Mouse (Mus musculus) midbrain, embryonic 15.5 days (tissue): Measurements from ENCODE around the gene Slamf8. TPM values are rescaled to one million over a fixed set of nuclear protein-coding genes. Genes with fewer than 3 reads are reported as not detected.

ENCODE experiments used
- ATAC-seq: fragments of 200-750 bp; cut with Nextera tagmentation; replicated peaks from 2 replicates; pipeline ENCODE4 v1.8.0; 2017; ENCODE audit warnings: moderate TSS enrichment
- H3K27ac ChIP-seq: fragments of 300-500 bp; sonication (generic); 2 replicates; pipeline ENCODE4 v1.5.1; 2015; ENCODE audit warnings: mild to moderate bottlenecking, inconsistent platforms
- H3K27me3 ChIP-seq: fragments of 300-500 bp; sonication (generic); replicated peaks from 2 replicates; pipeline ENCODE4 v1.6.1; 2015; ENCODE audit warnings: inconsistent platforms
- H3K36me3 ChIP-seq: fragments of 300-500 bp; sonication (generic); replicated peaks from 2 replicates; pipeline ENCODE4 v1.6.1; 2015; ENCODE audit warnings: inconsistent platforms
- H3K4me1 ChIP-seq: fragments of 300-500 bp; sonication (generic); 2 replicates; pipeline ENCODE4 v1.6.1; 2015; ENCODE audit warnings: inconsistent platforms
- H3K4me2 ChIP-seq: fragments of 300-500 bp; sonication (generic); 2 replicates; pipeline ENCODE4 v1.6.1; 2015; ENCODE audit warnings: inconsistent platforms, mild to moderate bottlenecking, moderate library complexity
- H3K4me3 ChIP-seq: fragments of 300-500 bp; sonication (generic); 2 replicates; pipeline ENCODE4 v1.5.1; 2015; ENCODE audit warnings: mild to moderate bottlenecking, inconsistent platforms
- H3K9ac ChIP-seq: fragments of 300-500 bp; sonication (generic); 2 replicates; pipeline ENCODE4 v1.6.1; 2015; ENCODE audit warnings: mild to moderate bottlenecking, inconsistent platforms
- H3K9me3 ChIP-seq: fragments of 300-500 bp; sonication (generic); 2 replicates; pipeline ENCODE4 v1.6.1; 2016; ENCODE audit warnings: inconsistent platforms
- WGBS: fragments of 180-500 bp; shearing (Covaris S2); methylation state at CpG from one replicate; pipeline ENCODE4 v1.1.7; 2015; ENCODE audit warnings: mixed read lengths; 5-methylcytosine and 5-hydroxymethylcytosine counted together
- polyA plus RNA-seq: library from polyadenylated mRNA; unstranded; fragments of >200 nt; fragmentation: Nextera tagmentation; extraction: Ambion mirVana; gene quantifications from 2 replicates; pipeline ENCODE4 v1.2.1, GENCODE M21; 2015

Slamf8 gene
- polyA plus RNA-seq, 1 experiment from 2014 or later, result not detected

- WGBS, result 84% methylated on average over 4 of the region's 4 CpGs
- H3K4me3 ChIP-seq, result no peak overlapping the region
Observed at GRCm38 (mm10) chr1:172618141-172618540, 27.8 kb upstream of the Slamf8 start.

GRCm38 (mm10) chr1:172617365-172618076 is 27.2 kb upstream of the Slamf8 start:
- peak overlapping the region; percentile 72 for H3K4me2 ChIP-seq
- peaks cover 15% of the 10 kb centered on the region for H3K4me1 ChIP-seq
- no peaks in the 10 kb centered on the region for H3K36me3 ChIP-seq
- no peaks in the 10 kb centered on the region for H3K27me3 ChIP-seq
- H3K9ac ChIP-seq, result peak overlapping the region; percentile 41; the same call in 1 of the 2 replicates
- peak; percentile 19 for ATAC-seq
- no peak overlapping the region for H3K27ac ChIP-seq
- H3K9me3 ChIP-seq, result no peaks in the 10 kb centered on the region
- 41% methylated on average over 14 of the region's 14 CpGs for WGBS
- H3K4me3 ChIP-seq, result peak overlapping the region; percentile 41

More at GRCm38 (mm10) chr1:172618141-172618540, 27.8 kb upstream of the Slamf8 start:
- H3K4me2 ChIP-seq, result no peak overlapping the region
- no peak overlapping the region for H3K9ac ChIP-seq
- H3K4me1 ChIP-seq, result peaks cover 15% of the 10 kb centered on the region
- no peaks in the 10 kb centered on the region for H3K27me3 ChIP-seq
- no peak for ATAC-seq
- H3K36me3 ChIP-seq, result no peaks in the 10 kb centered on the region
- H3K9me3 ChIP-seq, result no peaks in the 10 kb centered on the region
- no peak overlapping the region for H3K27ac ChIP-seq

GRCm38 (mm10) chr1:172616537-172617300 is 26.4 kb upstream of the Slamf8 start:
- 11% methylated on average over 22 of the region's 22 CpGs for WGBS
- ATAC-seq, result peak; percentile 87
- H3K9me3 ChIP-seq, result no peaks in the 10 kb centered on the region
- peaks cover 15% of the 10 kb centered on the region for H3K4me1 ChIP-seq
- no peaks in the 10 kb centered on the region for H3K36me3 ChIP-seq
- H3K27me3 ChIP-seq, result no peaks in the 10 kb centered on the region
- H3K4me2 ChIP-seq, result peak overlapping the region; percentile 72
- peak overlapping the region; percentile 57; the same call in 1 of the 2 replicates for H3K27ac ChIP-seq
- H3K4me3 ChIP-seq, result peak overlapping the region; percentile 41
- peak overlapping the region; percentile 41; the same call in 1 of the 2 replicates for H3K9ac ChIP-seq

GRCm38 (mm10) chr1:172615412-172615811 is 25.0 kb upstream of the Slamf8 start:
- no peak overlapping the region for H3K4me2 ChIP-seq
- no peaks in the 10 kb centered on the region for H3K36me3 ChIP-seq
- H3K9me3 ChIP-seq, result no peaks in the 10 kb centered on the region
- no peak overlapping the region for H3K4me3 ChIP-seq
- no peak overlapping the region for H3K9ac ChIP-seq
- no peak for ATAC-seq
- peaks cover 15% of the 10 kb centered on the region for H3K4me1 ChIP-seq
- 86% methylated on average over 4 of the region's 4 CpGs for WGBS
- H3K27ac ChIP-seq, result no peak overlapping the region
- no peaks in the 10 kb centered on the region for H3K27me3 ChIP-seq

GRCm38 (mm10) chr1:172614654-172615053 is 24.3 kb upstream of the Slamf8 start:
- Histone ChIP-seq H3K4me3 (no peak overlapping the region), H3K27me3 (no peaks in the 10 kb centered on the region), H3K4me1 (peaks cover 15% of the 10 kb centered on the region), H3K9ac (no peak overlapping the region), H3K27ac (no peak overlapping the region), H3K4me2 (no peak overlapping the region), H3K36me3 (no peaks in the 10 kb centered on the region), H3K9me3 (no peaks in the 10 kb centered on the region)
- 80% methylated on average over 10 of the region's 10 CpGs for WGBS
- ATAC-seq, result no peak

GRCm38 (mm10) chr1:172612745-172613144 is 22.4 kb upstream of the Slamf8 start:
- Histone ChIP-seq H3K9ac (no peak overlapping the region), H3K36me3 (no peaks in the 10 kb centered on the region), H3K9me3 (no peaks in the 10 kb centered on the region), H3K4me3 (no peak overlapping the region), H3K27ac (no peak overlapping the region), H3K4me1 (peaks cover 15% of the 10 kb centered on the region), H3K4me2 (no peak overlapping the region), H3K27me3 (no peaks in the 10 kb centered on the region)
- 50% methylated on average over 1 of the region's 1 CpGs for WGBS
- ATAC-seq, result no peak

GRCm38 (mm10) chr1:172611304-172611703 is 20.9 kb upstream of the Slamf8 start:
- ATAC-seq, result no peak
- Histone ChIP-seq H3K27ac (no peak overlapping the region), H3K4me1 (peaks cover 4% of the 10 kb centered on the region), H3K9ac (no peak overlapping the region), H3K4me3 (no peak overlapping the region), H3K9me3 (no peaks in the 10 kb centered on the region), H3K4me2 (no peak overlapping the region), H3K36me3 (no peaks in the 10 kb centered on the region), H3K27me3 (no peaks in the 10 kb centered on the region)
- 88% methylated on average over 10 of the region's 10 CpGs for WGBS

GRCm38 (mm10) chr1:172602326-172602725 is 12.0 kb upstream of the Slamf8 start, which contains the start of gene Fcrl6:
Fcrl6 (minus strand) TSS chr1:172602551.
- WGBS, result 75% methylated on average over 1 of the region's 1 CpGs
- no peaks in the 10 kb centered on the region for H3K36me3 ChIP-seq
- ATAC-seq, result no peak

GRCm38 (mm10) chr1:172594495-172594894 is 4.1 kb upstream of the Slamf8 start:
- H3K4me1 ChIP-seq, result no peaks in the 10 kb centered on the region
- H3K9me3 ChIP-seq, result no peaks in the 10 kb centered on the region
- H3K27ac ChIP-seq, result no peak overlapping the region
- H3K27me3 ChIP-seq, result no peaks in the 10 kb centered on the region
- ATAC-seq, result no peak
- H3K4me3 ChIP-seq, result no peak overlapping the region
- H3K36me3 ChIP-seq, result no peaks in the 10 kb centered on the region
- H3K9ac ChIP-seq, result no peak overlapping the region
- no peak overlapping the region for H3K4me2 ChIP-seq

More at GRCm38 (mm10) chr1:172602326-172602725, 12.0 kb upstream of the Slamf8 start, which contains the start of gene Fcrl6:
- no peak within 1 kb of the TSS for H3K9ac ChIP-seq
- H3K27ac ChIP-seq, result no peak within 1 kb of the TSS
- no peaks in the 10 kb centered on the region for H3K27me3 ChIP-seq
- H3K4me3 ChIP-seq, result no peak within 1 kb of the TSS
- no peaks in the 10 kb centered on the region for H3K9me3 ChIP-seq
- no peaks in the 10 kb centered on the region for H3K4me1 ChIP-seq
- H3K4me2 ChIP-seq, result no peak within 1 kb of the TSS

- no peaks in the 10 kb centered on the region for H3K27me3 ChIP-seq
- H3K9ac ChIP-seq, result no peak overlapping the region
- H3K9me3 ChIP-seq, result no peaks in the 10 kb centered on the region
- H3K4me1 ChIP-seq, result no peaks in the 10 kb centered on the region
- no peak overlapping the region for H3K4me2 ChIP-seq
- ATAC-seq, result no peak
- H3K27ac ChIP-seq, result no peak overlapping the region
- WGBS, result 94% methylated on average over 2 of the region's 2 CpGs
- no peak overlapping the region for H3K4me3 ChIP-seq
- H3K36me3 ChIP-seq, result no peaks in the 10 kb centered on the region
Observed at GRCm38 (mm10) chr1:172593956-172594355, 3.6 kb upstream of the Slamf8 start.

GRCm38 (mm10) chr1:172593321-172593720 is 3.0 kb upstream of the Slamf8 start:
- H3K4me3 ChIP-seq, result no peak overlapping the region
- no peak overlapping the region for H3K9ac ChIP-seq
- no peaks in the 10 kb centered on the region for H3K27me3 ChIP-seq
- ATAC-seq, result no peak
- H3K27ac ChIP-seq, result no peak overlapping the region
- H3K4me2 ChIP-seq, result no peak overlapping the region
- no peaks in the 10 kb centered on the region for H3K9me3 ChIP-seq
- H3K36me3 ChIP-seq, result no peaks in the 10 kb centered on the region
- H3K4me1 ChIP-seq, result no peaks in the 10 kb centered on the region
- WGBS, result 74% methylated on average over 3 of the region's 3 CpGs
